Mouse (Mus musculus) liver, adult 2 months (tissue): Measurements from ENCODE around the gene Sgms1.

ENCODE experiments used
- CTCF ChIP-seq: fragments of 200-500 bp; IDR thresholded peaks from 2 replicates; pipeline ENCODE4 v1.5.1; 2011; ENCODE audit warnings: low read depth, low read length, control low read depth
- POLR2A ChIP-seq: fragments of 200-500 bp; IDR thresholded peaks from 2 replicates; pipeline ENCODE4 v1.6.1; 2011; ENCODE audit warnings: low read length, control low read depth; ENCODE audit not compliant: insufficient read depth; ENCODE audit errors: extremely low read depth

GRCm38 (mm10) chr19:32277287-32277686, 112.2 kb downstream of the Sgms1 start:
- TF ChIP-seq CTCF (no peak), POLR2A (no peak)
